ENCODE assay signal across 17 mouse cellular contexts in genomic region chr12:71702181-71702580, GRCm38 (mm10).
DNase-seq lines count a peak whose midpoint lies in the region; ATAC-seq lines count a peak whose summit lies in the region.
"Had no signal": no experiment of that assay in that cellular context is flagged by ENCODE, and none has a peak within 500 bp of the region (broad histone marks: within the 10 kb centered on the region; RNA-seq: fewer than 3 reads in every experiment).

No protein-coding gene starts in this region.

- no peak overlapping the region for H3K27ac ChIP-seq in intestine, embryonic 14.5 days (ENCODE audit: low read depth)
- no peak overlapping the region for H3K27ac ChIP-seq in intestine, embryonic 16.5 days (ENCODE audit: low read length)
- no peak overlapping the region for H3K27ac ChIP-seq in embryonic facial prominence, embryonic 11.5 days (replicated peaks; ENCODE audit: low read depth, low read length)
- H3K27ac ChIP-seq: embryonic facial prominence, embryonic 13.5 days; forebrain, embryonic 13.5 days; heart, embryonic 10.5 days; hindbrain, embryonic 15.5 days; intestine, embryonic 15.5 days had no signal

- DNase-seq in embryo, embryonic 11 days = peak; percentile 12
- no peak for DNase-seq in embryo, embryonic 10 days (ENCODE audit: low spot score)
- DNase-seq in intestine, embryonic 14.5 days (ENCODE audit: low spot score) = peak; percentile 53
- DNase-seq in R1 (ENCODE audit: low read depth, low spot score) = peak; percentile 19
- DNase-seq in embryonic facial prominence, embryonic 11.5 days (ENCODE audit: low spot score) = peak; percentile 40
- DNase-seq in heart, postnatal 10 days = no peak
- DNase-seq in layer of hippocampus, adult 11-12 months (ENCODE audit: low spot score) = no peak
- DNase-seq: B cell, adult 2 months had no signal

- H3K4me1 ChIP-seq in intestine, embryonic 14.5 days (replicated peaks; ENCODE audit: control insufficient read depth, insufficient read depth, low read length) = no peaks in the 10 kb centered on the region
- no peaks in the 10 kb centered on the region for H3K4me1 ChIP-seq in intestine, embryonic 16.5 days (ENCODE audit: control insufficient read depth, insufficient read depth, low read length)
- no peaks in the 10 kb centered on the region for H3K4me1 ChIP-seq in embryonic facial prominence, embryonic 11.5 days (ENCODE audit: control insufficient read depth, insufficient read depth, low read length)
- H3K4me1 ChIP-seq: embryonic facial prominence, embryonic 13.5 days; forebrain, embryonic 13.5 days; intestine, embryonic 15.5 days had no signal

- no peak overlapping the region for H3K9ac ChIP-seq in intestine, embryonic 14.5 days (ENCODE audit: low read length)
- H3K9ac ChIP-seq in intestine, embryonic 16.5 days (ENCODE audit: low read depth, low read length) = no peak overlapping the region
- H3K9ac ChIP-seq in embryonic facial prominence, embryonic 11.5 days (replicated peaks; ENCODE audit: low read length) = no peak overlapping the region
- H3K9ac ChIP-seq: embryonic facial prominence, embryonic 13.5 days; forebrain, embryonic 13.5 days; hindbrain, embryonic 15.5 days; intestine, embryonic 15.5 days had no signal

- H3K4me2 ChIP-seq in intestine, embryonic 14.5 days (ENCODE audit: low read length) = no peak overlapping the region
- no peak overlapping the region for H3K4me2 ChIP-seq in intestine, embryonic 16.5 days (ENCODE audit: low read depth, low read length)
- H3K4me2 ChIP-seq in embryonic facial prominence, embryonic 11.5 days (ENCODE audit: low read depth, low read length) = no peak overlapping the region
- H3K4me2 ChIP-seq: embryonic facial prominence, embryonic 13.5 days; forebrain, embryonic 13.5 days; hindbrain, embryonic 15.5 days; intestine, embryonic 15.5 days had no signal

- intact Hi-C loops in heart, postnatal 10 days (cut with DNase I) = no loop called here

- ATAC-seq in intestine, embryonic 14.5 days (replicated peaks; ENCODE audit: low FRiP score, low TSS enrichment, low read depth) = no peak
- ATAC-seq in intestine, embryonic 16.5 days = no peak
- ATAC-seq in embryonic facial prominence, embryonic 11.5 days (replicated peaks; ENCODE audit: insufficient number of reproducible peaks, low FRiP score, low TSS enrichment, low read depth) = no peak
- ATAC-seq: activated CD4-positive, CD25-positive, alpha-beta regulatory T cell, adult 4 months; CD4-positive, CD25-positive, alpha-beta regulatory T cell, adult 4 months; forebrain, embryonic 13.5 days; intestine, embryonic 15.5 days had no signal

- no peaks in the 10 kb centered on the region for H3K36me3 ChIP-seq in intestine, embryonic 14.5 days (ENCODE audit: control insufficient read depth, insufficient read depth, low read length)
- H3K36me3 ChIP-seq in intestine, embryonic 16.5 days (ENCODE audit: control insufficient read depth, insufficient read depth, low read length) = no peaks in the 10 kb centered on the region
- no peaks in the 10 kb centered on the region for H3K36me3 ChIP-seq in embryonic facial prominence, embryonic 11.5 days (replicated peaks; ENCODE audit: control insufficient read depth, insufficient read depth, low read depth, low read length)
- H3K36me3 ChIP-seq: embryonic facial prominence, embryonic 13.5 days; G1E; heart, embryonic 10.5 days; hindbrain, embryonic 15.5 days; intestine, embryonic 15.5 days had no signal

- H3K27me3 ChIP-seq in intestine, embryonic 14.5 days (replicated peaks; ENCODE audit: control insufficient read depth, insufficient read depth, low read length) = no peaks in the 10 kb centered on the region
- no peaks in the 10 kb centered on the region for H3K27me3 ChIP-seq in intestine, embryonic 16.5 days (replicated peaks; ENCODE audit: control insufficient read depth, insufficient read depth, low read length)
- no peaks in the 10 kb centered on the region for H3K27me3 ChIP-seq in embryonic facial prominence, embryonic 11.5 days (ENCODE audit: control insufficient read depth, insufficient read depth, low read length)
- H3K27me3 ChIP-seq: embryonic facial prominence, embryonic 13.5 days; forebrain, embryonic 13.5 days; hindbrain, embryonic 15.5 days; intestine, embryonic 15.5 days had no signal

- 35% methylated on average over 11 of the region's 11 CpGs for WGBS in intestine, embryonic 14.5 days
- whole genome bisulfite sequencing in intestine, embryonic 16.5 days = 64% methylated on average over 11 of the region's 11 CpGs
- WGBS in embryonic facial prominence, embryonic 11.5 days = 78% methylated on average over 11 of the region's 11 CpGs

- H3K9me3 ChIP-seq in intestine, embryonic 14.5 days (ENCODE audit: control insufficient read depth, low read length) = peaks cover 3% of the 10 kb centered on the region; the same call in 1 of the 2 replicates
- H3K9me3 ChIP-seq in intestine, embryonic 16.5 days (ENCODE audit: control insufficient read depth, low read length) = peaks cover 9% of the 10 kb centered on the region; the same call in 1 of the 2 replicates
- H3K9me3 ChIP-seq in embryonic facial prominence, embryonic 11.5 days (replicated peaks; ENCODE audit: control insufficient read depth, low read length) = no peaks in the 10 kb centered on the region
- H3K9me3 ChIP-seq: embryonic facial prominence, embryonic 13.5 days; G1E; hindbrain, embryonic 15.5 days; intestine, embryonic 15.5 days had no signal

- no peak overlapping the region for H3K4me3 ChIP-seq in intestine, embryonic 14.5 days (ENCODE audit: low read depth, low read length)
- no peak overlapping the region for H3K4me3 ChIP-seq in intestine, embryonic 16.5 days (ENCODE audit: low read length)
- H3K4me3 ChIP-seq in embryonic facial prominence, embryonic 11.5 days (ENCODE audit: low read depth, low read length) = no peak overlapping the region
- H3K4me3 ChIP-seq: embryonic facial prominence, embryonic 13.5 days; forebrain, embryonic 13.5 days; heart, embryonic 10.5 days; hindbrain, embryonic 15.5 days; intestine, embryonic 15.5 days had no signal

Comparison
In these comparisons a context has a peak if more than half of its experiments do, and no peak if none do; other contexts are left out.
1. DNase-seq: peak in embryo, embryonic 11 days (single experiment), intestine, embryonic 14.5 days (single experiment), R1 (single experiment) and embryonic facial prominence, embryonic 11.5 days (single experiment); none in embryo, embryonic 10 days (single experiment), heart, postnatal 10 days (0 of 2) and layer of hippocampus, adult 11-12 months (single experiment).